Mouse (Mus musculus) embryonic facial prominence, embryonic 10.5 days (tissue): Measurements from ENCODE around the gene Aebp1. TPM values are rescaled to one million over a fixed set of nuclear protein-coding genes. Genes with fewer than 3 reads are reported as not detected.

Source experiments
- DNase-seq: peaks from one replicate; pipeline ENCODE4 v3.0.0-alpha.2; 2017; ENCODE audit warnings: low spot score
- H3K27ac ChIP-seq: fragments of 300-500 bp; sonication (generic); replicated peaks from 2 replicates; pipeline ENCODE4 v1.5.1; 2016; ENCODE audit warnings: mild to moderate bottlenecking
- H3K27me3 ChIP-seq: fragments of 300-500 bp; sonication (generic); replicated peaks from 2 replicates; pipeline ENCODE4 v1.6.1; 2016; ENCODE audit warnings: low read depth, mild to moderate bottlenecking; ENCODE audit not compliant: poor library complexity, severe bottlenecking
- H3K36me3 ChIP-seq: fragments of 300-500 bp; sonication (generic); replicated peaks from 2 replicates; pipeline ENCODE4 v1.6.1; 2016; ENCODE audit warnings: mild to moderate bottlenecking, moderate library complexity
- H3K4me1 ChIP-seq: fragments of 300-500 bp; sonication (generic); 2 replicates; pipeline ENCODE4 v1.6.1; 2016
- H3K4me3 ChIP-seq: fragments of 300-500 bp; sonication (generic); 2 replicates; pipeline ENCODE4 v1.5.1; 2016; ENCODE audit warnings: mild to moderate bottlenecking, moderate library complexity
- H3K9me3 ChIP-seq: fragments of 300-500 bp; sonication (generic); 2 replicates; pipeline ENCODE4 v1.6.1; 2016; ENCODE audit warnings: mild to moderate bottlenecking
- WGBS: fragments of 180-500 bp; shearing (Covaris S2); methylation state at CpG from one replicate; pipeline ENCODE4 v1.1.7; 2016; 5-methylcytosine and 5-hydroxymethylcytosine counted together
- polyA plus RNA-seq: library from polyadenylated mRNA; unstranded; fragments of >200 nt; fragmentation: Nextera tagmentation; extraction: Ambion mirVana; gene quantifications from 2 replicates; pipeline ENCODE4 v1.2.1, GENCODE M21; 2016

Gene Aebp1
- polyA plus RNA-seq, 1 experiment from 2014 or later = 9.0 TPM

DNA sequence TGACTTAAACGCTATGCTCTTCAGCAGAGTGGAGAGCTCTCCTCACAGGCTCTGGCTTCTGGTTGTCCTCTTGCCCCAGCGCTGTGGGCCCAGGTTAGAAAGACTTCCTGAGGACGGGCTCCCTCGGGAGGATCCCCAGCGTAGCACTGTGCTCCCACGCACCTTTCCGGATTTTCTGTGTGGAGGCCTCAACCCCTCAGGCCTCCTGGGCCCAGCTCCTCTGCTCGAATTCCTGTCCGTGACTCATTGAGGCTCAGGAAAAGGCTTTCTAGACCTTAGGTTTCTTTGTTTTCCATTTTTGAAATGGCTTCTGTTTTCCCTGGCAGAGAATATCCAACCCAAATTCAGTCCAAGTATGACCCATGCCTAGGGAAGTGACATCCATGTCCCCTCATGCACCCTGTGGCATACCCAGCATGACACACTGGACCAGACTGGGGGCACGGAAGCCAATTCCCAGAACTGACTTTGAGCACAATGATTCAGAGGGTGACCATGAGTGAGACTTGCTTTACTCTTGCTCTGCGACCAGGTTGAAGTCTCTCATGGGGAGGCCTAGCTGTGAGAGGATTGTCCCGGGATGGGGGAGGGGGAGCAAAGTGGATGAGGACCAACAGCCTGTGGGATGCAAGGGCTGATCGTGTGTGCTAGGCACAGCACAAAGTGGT, 1.7 kb upstream of the Aebp1 start:
- Histone ChIP-seq H3K9me3 (no peaks in the 10 kb centered on the region), H3K27ac (no peak overlapping the region), H3K4me1 (peaks cover 33% of the 10 kb centered on the region), H3K4me3 (no peak overlapping the region), H3K36me3 (0 out of 2 replicates have a peak, but pooled peaks cover 4% of the 10 kb centered on the region), H3K27me3 (peaks cover 57% of the 10 kb centered on the region)
- WGBS = 84% methylated on average over 13 of the region's 13 CpGs
- no peak for DNase-seq

DNA sequence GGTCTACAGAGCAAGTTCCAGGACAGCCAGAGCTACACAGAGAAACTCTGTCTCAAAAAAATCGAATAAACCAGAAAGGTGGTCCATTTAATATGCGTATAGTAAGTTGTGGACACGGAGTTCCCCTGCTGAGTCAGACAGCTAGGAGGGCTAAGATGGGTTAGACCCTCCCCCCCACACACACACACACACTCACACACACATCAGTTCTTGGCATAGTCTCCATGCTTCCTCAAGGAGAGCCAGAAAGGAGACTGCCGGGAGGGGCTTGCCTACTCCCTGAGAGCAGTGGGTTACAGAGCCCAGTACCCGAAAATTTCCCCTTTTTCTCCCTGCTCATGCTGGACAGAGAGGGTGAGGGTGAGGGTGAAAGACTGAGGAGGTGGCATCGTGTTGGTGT, 1.1 kb upstream of the Aebp1 start:
- no peaks in the 10 kb centered on the region for H3K9me3 ChIP-seq
- peaks cover 57% of the 10 kb centered on the region for H3K27me3 ChIP-seq
- H3K36me3 ChIP-seq = 0 out of 2 replicates have a peak, but pooled peaks cover 5% of the 10 kb centered on the region
- H3K4me3 ChIP-seq = no peak overlapping the region
- WGBS = 71% methylated on average over 6 of the region's 6 CpGs
- peaks cover 33% of the 10 kb centered on the region for H3K4me1 ChIP-seq
- H3K27ac ChIP-seq = no peak overlapping the region
- DNase-seq = no peak

DNA sequence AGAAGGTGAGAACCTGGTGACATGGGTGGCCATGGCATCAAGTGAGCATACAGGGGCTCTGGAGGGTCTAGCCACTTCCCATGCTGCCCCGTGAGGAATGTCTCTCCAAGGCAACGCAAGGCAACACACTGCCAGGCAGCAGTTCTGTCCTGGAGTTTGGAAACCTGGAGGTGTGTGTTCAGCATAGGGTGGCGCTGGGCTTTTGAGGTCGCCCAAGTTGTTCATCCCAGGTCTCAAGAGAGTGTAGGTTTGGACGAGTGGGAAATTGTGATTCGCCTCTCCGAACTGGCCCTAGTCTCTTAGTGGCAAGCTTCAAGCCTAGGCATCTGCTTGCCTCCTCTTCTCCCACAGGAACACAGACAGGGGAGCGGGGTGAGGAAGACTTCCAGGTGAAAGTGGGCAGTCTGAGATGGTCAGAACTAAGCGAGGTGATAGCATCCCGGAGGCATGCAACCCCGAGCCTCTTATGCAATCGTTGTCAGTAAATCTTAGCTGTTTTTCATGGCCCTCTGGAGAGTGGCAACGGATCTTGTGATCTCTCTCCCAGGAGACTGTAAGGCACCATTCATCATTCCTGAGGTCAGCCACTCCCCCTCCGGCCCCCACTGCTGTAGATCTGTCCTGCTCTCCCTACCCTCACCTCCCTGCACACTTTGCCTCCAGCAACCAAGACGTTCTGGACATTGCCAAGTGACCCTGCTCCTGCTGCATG, 803 bp downstream of the Aebp1 start:
- no peak for DNase-seq
- Histone ChIP-seq H3K9me3 (no peaks in the 10 kb centered on the region), H3K27me3 (peaks cover 57% of the 10 kb centered on the region), H3K27ac (no peak overlapping the region), H3K4me3 (peak overlapping the region; percentile 60), H3K4me1 (peaks cover 24% of the 10 kb centered on the region), H3K36me3 (peaks cover 7% of the 10 kb centered on the region)
- WGBS = 21% methylated on average over 15 of the region's 15 CpGs

DNA sequence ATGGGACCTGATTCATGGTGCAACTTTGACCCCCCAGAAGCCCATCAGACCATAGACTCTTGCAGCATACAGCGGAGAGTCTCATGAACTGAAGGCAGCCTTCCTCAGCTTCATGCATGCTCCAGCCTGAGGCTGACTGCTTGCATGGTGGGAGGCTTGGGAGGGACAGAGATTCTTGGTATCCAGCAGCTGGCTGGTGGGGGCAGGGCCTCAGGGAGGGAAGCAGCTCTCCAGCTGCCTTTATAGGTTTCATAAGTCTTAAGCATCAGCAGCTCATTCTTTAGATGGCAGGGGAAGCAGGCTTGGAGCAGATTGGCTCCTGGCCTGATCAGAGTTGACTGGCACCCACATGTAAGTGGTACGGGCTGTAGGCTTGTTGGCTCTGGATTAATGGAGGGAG, 5.4 kb downstream of the Aebp1 start:
- H3K27ac ChIP-seq = no peak overlapping the region
- H3K27me3 ChIP-seq = peaks cover 26% of the 10 kb centered on the region
- no peak for DNase-seq
- 85% methylated on average over 2 of the region's 2 CpGs for WGBS
- peaks cover 53% of the 10 kb centered on the region for H3K36me3 ChIP-seq
- H3K4me1 ChIP-seq = peaks cover 12% of the 10 kb centered on the region
- H3K9me3 ChIP-seq = no peaks in the 10 kb centered on the region
- no peak overlapping the region for H3K4me3 ChIP-seq

DNA sequence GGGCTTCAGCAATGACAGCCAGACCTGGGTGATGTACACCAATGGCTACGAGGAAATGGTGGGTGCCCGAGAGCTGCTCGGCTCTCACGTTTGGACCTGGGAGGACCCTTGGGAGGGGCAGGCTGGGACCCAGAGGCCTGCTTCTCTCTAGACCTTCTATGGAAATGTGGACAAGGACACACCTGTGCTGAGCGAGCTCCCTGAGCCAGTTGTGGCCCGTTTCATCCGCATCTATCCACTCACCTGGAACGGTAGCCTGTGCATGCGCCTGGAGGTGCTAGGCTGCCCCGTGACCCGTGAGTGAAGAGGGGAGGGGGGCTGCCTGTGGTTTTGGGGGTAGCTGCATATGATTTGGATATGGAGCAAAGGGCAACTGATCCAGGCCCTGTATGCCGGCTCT, 6.6 kb downstream of the Aebp1 start:
- Histone ChIP-seq H3K9me3 (no peaks in the 10 kb centered on the region), H3K27me3 (peaks cover 15% of the 10 kb centered on the region), H3K4me1 (peaks cover under 1% of the 10 kb centered on the region; the same call in 1 of the 2 replicates), H3K36me3 (peaks cover 64% of the 10 kb centered on the region), H3K27ac (no peak overlapping the region), H3K4me3 (no peak overlapping the region)
- 91% methylated on average over 12 of the region's 12 CpGs for WGBS
- no peak for DNase-seq

DNA sequence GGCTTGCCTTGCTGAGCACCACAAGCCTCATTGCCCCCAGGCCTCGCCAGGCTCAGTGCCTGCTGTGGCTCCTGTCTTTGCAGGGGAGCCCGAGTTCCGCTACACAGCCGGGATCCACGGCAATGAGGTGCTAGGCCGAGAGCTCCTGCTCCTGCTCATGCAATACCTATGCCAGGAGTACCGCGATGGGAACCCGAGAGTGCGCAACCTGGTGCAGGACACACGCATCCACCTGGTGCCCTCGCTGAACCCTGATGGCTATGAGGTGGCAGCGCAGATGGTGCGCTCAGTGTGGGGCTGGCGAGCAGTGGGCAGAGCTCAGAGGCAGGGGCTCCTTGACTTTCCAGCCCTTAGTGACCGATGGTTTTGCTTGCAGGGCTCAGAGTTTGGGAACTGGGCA, 7.6 kb downstream of the Aebp1 start:
- H3K4me1 ChIP-seq = no peaks in the 10 kb centered on the region
- DNase-seq = no peak
- no peak overlapping the region for H3K27ac ChIP-seq
- H3K36me3 ChIP-seq = peaks cover 74% of the 10 kb centered on the region
- no peaks in the 10 kb centered on the region for H3K9me3 ChIP-seq
- peaks cover 5% of the 10 kb centered on the region for H3K27me3 ChIP-seq
- 93% methylated on average over 16 of the region's 16 CpGs for WGBS
- H3K4me3 ChIP-seq = no peak overlapping the region

DNA sequence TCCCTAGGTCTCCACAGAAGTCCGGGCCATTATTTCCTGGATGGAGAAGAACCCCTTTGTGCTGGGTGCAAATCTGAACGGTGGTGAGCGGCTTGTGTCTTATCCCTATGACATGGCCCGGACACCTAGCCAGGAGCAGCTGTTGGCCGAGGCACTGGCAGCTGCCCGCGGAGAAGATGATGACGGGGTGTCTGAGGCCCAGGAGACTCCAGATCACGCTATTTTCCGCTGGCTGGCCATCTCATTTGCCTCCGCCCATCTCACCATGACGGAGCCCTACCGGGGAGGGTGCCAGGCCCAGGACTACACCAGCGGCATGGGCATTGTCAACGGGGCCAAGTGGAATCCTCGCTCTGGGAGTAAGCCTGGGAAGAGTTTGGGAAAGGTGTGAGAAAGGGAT, 8.3 kb downstream of the Aebp1 start:
- H3K4me1 ChIP-seq = no peaks in the 10 kb centered on the region
- no peaks in the 10 kb centered on the region for H3K27me3 ChIP-seq
- H3K4me3 ChIP-seq = no peak overlapping the region
- no peaks in the 10 kb centered on the region for H3K9me3 ChIP-seq
- WGBS = 92% methylated on average over 16 of the region's 16 CpGs
- peaks cover 77% of the 10 kb centered on the region for H3K36me3 ChIP-seq
- DNase-seq = no peak
- H3K27ac ChIP-seq = no peak overlapping the region

DNA sequence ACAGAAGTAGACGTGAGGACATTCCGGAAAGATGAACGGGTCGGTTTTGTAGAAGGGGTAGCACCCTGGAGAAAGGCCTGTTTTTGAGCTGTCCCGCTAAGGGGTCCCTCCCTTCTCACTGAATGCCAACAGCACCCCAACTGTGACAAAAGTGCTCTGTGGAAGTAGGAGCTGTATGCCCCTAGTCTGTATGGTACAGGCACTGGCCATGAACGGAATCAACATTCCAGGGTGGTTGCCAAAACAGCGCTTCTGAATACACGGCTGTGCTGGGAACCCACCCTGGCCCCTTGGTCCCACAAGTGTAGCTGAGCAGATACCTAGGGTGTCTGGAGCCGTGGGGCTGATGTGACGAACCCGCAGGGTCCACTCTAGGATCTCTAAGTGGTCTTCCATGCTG, 11.0 kb downstream of the Aebp1 start:
- H3K36me3 ChIP-seq = peaks cover 91% of the 10 kb centered on the region

DNA sequence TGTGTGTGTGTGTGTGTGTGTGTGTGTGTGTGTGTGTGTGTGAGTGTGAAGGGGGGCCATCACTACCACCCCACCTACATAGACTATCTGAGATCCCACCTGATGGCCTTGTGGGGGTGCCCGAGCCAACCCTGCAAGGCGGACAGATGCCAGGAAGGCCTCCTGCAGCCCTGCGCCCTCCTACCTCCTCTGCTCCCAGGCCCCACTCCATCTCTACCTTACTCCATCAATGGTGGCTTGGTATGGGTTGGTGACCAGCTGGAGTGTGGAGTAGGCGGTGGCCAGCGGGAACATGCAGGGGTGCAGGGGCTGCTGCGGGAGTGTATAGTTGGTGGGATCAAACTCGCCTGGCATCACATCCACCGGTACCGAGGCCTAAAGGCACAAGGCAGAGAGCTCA, 11.4 kb downstream of the Aebp1 start:
- Histone ChIP-seq H3K27me3 (no peaks in the 10 kb centered on the region), H3K4me1 (peaks cover 21% of the 10 kb centered on the region), H3K4me3 (no peak overlapping the region), H3K27ac (no peak overlapping the region), H3K9me3 (no peaks in the 10 kb centered on the region), H3K36me3 (peaks cover 86% of the 10 kb centered on the region)
- 97% methylated on average over 9 of the region's 9 CpGs for WGBS
- no peak for DNase-seq

More for the DNA sequence above, 11.0 kb downstream of the Aebp1 start:
- no peaks in the 10 kb centered on the region for H3K27me3 ChIP-seq
- no peak overlapping the region for H3K27ac ChIP-seq
- DNase-seq = no peak
- H3K4me1 ChIP-seq = peaks cover 21% of the 10 kb centered on the region
- 94% methylated on average over 11 of the region's 11 CpGs for WGBS
- H3K9me3 ChIP-seq = no peaks in the 10 kb centered on the region
- H3K4me3 ChIP-seq = no peak overlapping the region

DNA sequence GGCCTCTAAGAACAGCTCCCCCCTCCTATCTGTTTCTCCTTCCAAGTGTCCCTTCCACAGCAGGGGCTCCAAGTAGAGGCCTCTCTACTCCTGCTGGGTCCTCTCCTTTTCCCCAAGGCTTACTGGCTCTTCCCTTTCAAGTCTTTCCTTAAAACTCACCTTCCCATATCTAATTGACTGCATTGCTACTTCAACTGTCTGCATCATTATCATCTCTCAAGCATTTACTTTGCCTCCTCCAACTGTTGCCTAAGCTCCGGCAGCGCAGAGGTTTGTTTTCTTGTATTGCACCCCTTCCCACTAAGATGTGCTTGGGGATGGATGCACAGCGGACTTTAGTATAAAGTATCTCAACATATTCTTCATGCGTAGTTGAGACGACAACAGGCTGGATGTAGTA, 15.7 kb downstream of the Aebp1 start:
- H3K9me3 ChIP-seq = no peaks in the 10 kb centered on the region
- peak; percentile 19 for DNase-seq
- peak overlapping the region; percentile 77 for H3K4me3 ChIP-seq
- peaks cover 44% of the 10 kb centered on the region for H3K36me3 ChIP-seq
- H3K4me1 ChIP-seq = peaks cover 32% of the 10 kb centered on the region
- WGBS = 7% methylated on average over 5 of the region's 5 CpGs
- H3K27me3 ChIP-seq = no peaks in the 10 kb centered on the region
- H3K27ac ChIP-seq = peak overlapping the region; percentile 87

DNA sequence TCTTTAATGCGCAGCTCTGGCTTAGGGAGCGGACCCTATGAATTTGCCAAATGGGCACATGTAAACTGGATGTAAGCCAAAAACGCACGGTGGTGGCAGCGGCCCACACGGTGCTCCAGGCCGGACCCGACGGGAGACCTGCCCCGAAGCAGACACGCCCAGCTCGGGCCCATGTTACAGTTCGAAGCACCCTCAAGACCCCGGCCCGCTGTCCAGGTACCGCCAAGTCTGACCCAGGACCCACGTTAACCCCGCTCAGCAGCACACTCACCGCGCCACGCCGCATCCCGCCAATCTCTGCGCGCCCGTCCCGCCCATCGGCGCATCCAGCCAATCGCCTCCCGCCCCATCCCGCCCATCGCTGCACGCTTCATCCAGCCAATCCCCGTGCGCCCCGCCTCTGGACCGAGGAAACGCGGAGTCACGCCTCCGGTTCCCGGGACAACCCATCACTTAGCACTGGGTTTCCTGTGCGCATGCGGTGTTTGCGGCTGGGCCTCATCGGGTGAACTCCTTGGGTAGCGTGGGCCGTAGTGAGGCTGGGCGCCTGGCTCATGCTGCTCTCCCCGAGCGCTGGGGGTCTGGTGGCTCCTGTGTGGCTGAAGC, 16.3 kb downstream of the Aebp1 start, which contains the start of gene Pold2:
Pold2 (minus strand) TSS at position 372 of the 606 bp plus-strand sequence.
- Histone ChIP-seq H3K27me3 (no peaks in the 10 kb centered on the region), H3K9me3 (no peaks in the 10 kb centered on the region), H3K36me3 (peaks cover 38% of the 10 kb centered on the region), H3K27ac (peak within 1 kb of the TSS; percentile 87), H3K4me3 (peak within 1 kb of the TSS; percentile 77), H3K4me1 (peaks cover 32% of the 10 kb centered on the region)
- peak; percentile 99 for DNase-seq
- under 1% methylated on average over 52 of the region's 52 CpGs for WGBS

DNA sequence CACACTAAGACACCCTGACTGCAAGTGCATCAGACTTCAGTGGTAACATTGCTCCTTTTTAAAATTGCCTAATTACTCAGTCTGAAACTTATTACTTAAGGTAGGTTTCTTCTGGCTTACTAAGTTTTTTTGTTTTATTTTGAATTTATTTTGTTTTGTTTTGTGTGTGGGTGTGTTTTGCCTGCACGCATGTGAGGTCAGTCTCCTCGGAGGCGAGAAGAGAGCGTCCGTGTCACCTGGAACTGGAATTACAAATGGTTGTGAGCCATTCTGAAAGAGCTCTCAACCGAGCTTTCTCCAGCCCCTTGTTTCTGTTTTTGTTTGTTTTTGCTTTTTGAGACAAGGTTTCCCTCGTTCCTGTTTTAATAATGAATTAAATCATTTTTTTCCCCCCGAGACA, 16.9 kb downstream of the Aebp1 start:
- H3K4me1 ChIP-seq = peaks cover 32% of the 10 kb centered on the region
- no peak for DNase-seq
- WGBS = 55% methylated on average over 8 of the region's 8 CpGs
- H3K9me3 ChIP-seq = no peaks in the 10 kb centered on the region
- H3K27ac ChIP-seq = peak overlapping the region; percentile 87
- H3K27me3 ChIP-seq = no peaks in the 10 kb centered on the region
- peak overlapping the region; percentile 77 for H3K4me3 ChIP-seq
- H3K36me3 ChIP-seq = peaks cover 31% of the 10 kb centered on the region

DNA sequence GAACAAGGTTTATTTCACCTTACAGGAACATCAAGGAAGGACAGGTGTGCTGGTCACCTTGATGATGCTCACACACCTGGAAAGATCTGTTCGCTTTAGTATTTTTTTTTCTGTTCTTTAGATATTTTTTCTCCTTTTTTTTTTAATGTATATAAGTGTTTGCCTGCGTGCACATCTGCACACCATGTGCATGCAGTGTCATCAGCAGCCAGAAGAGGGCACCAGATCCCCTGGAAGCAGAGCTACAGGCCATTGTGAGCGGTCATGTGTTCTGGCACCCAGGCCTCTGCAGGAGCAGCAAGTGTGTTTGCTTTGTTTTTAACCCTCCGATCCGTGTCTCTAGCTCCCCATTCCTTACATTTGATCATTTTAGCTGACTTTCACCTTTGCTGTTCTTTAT, 18.2 kb downstream of the Aebp1 start:
- 46% methylated on average over 5 of the region's 5 CpGs for WGBS
- Histone ChIP-seq H3K4me1 (peaks cover 32% of the 10 kb centered on the region), H3K4me3 (no peak overlapping the region), H3K9me3 (no peaks in the 10 kb centered on the region), H3K27me3 (no peaks in the 10 kb centered on the region), H3K36me3 (peaks cover 19% of the 10 kb centered on the region), H3K27ac (no peak overlapping the region)
- peak; percentile 81 for DNase-seq
